Mouse (Mus musculus) right cerebral cortex, postnatal 36 days (tissue): ENCODE measurements around the gene Psmg4.

ENCODE experiments used
- DNase-seq, 2 experiments: peaks; one replicate each; pipeline ENCODE4 v3.0.0; 2022; ENCODE audit warnings: low spot score in 2 of 2, mixed read lengths in 1 of 2

Gene Psmg4

GRCm38 (mm10) chr13:34193384-34193783, 30.6 kb downstream of the Psmg4 start:
- no peak for DNase-seq

DNA sequence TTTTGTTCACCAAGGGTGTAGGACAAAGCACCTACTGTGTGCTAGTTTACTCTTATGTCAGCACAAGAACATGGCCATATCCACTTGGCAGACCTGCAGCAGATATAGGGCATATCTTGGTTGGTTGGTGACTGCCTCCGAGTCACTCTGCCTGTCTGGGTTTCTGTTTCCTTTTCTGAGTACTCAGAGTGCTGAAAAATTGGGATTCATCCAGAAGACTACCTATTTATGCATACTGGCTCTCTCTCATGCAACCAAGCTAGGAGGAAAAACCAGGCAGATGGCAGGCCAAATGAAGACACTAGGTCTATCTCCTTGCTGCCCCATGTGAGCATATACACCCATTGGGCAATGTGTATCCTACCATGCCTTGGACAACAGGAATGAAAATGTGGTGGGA, 32.9 kb downstream of the Psmg4 start:
- peak in 1 of 2 experiments; percentile 31 for DNase-seq

- no peak for DNase-seq
These were observed 42.5 kb downstream of the Psmg4 start for GRCm38 (mm10) chr13:34205216-34205615.

DNA sequence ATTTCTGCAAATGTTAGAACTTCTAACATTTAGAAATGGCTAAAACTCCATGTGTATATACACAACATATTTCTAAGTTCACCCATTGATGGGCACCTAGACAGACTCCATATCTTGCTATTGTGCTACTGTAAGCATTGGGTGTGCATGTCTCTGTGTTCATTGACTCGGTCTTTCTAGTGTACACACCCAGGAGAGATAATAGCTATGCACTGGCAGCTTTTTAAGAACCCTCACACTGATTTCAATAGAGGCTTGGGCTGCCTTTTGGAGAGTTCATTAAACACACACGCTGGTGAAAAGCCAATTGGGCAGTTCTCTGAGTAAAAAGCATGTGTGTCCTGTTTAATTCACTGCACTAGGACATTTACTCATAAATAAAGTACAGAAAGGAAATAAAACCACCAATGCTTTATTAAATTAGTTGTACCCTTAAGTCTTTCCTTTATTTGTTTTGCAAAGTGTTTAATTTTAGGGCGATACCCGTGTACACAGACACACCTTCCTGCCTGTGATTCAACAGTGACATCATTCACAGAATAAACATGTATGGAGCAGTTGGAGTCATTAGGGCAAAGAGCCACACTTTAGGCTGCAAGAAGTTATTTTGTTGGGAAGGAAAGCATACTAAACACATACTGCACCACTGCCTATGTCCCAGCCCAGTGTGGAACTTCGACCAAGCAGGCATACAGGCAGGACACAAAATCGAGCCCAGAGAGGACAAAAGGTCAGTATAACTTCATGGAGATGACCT, 45.1 kb downstream of the Psmg4 start:
- no peak for DNase-seq

DNA sequence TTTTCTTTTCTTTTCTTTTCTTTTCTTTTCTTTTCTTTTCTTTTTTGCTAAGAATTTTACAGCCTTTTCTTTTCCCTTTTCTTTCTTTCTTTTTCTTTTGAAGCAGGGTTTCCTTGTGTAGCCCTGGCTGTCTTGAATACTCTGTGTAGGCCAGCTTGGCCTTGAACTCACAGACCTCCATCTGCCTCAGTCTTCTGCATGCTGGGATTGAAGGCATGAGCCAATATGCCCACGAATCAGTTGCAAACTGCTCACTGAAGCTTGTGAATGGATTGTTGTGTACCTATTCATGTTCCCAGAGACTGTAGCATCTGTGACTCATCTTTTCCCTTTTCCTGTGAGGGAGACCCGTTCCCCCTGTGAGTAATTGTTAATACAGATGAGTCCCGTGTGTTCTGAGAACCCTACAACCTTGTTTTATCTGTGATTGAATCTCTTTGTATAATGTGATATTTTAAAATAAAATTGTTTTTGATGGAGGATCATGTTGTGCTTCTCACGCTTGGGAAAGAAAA, 48.6 kb downstream of the Psmg4 start:
- DNase-seq: no peak

GRCm38 (mm10) chr13:34212735-34213212, 50.0 kb downstream of the Psmg4 start:
- DNase-seq: no peak

DNA sequence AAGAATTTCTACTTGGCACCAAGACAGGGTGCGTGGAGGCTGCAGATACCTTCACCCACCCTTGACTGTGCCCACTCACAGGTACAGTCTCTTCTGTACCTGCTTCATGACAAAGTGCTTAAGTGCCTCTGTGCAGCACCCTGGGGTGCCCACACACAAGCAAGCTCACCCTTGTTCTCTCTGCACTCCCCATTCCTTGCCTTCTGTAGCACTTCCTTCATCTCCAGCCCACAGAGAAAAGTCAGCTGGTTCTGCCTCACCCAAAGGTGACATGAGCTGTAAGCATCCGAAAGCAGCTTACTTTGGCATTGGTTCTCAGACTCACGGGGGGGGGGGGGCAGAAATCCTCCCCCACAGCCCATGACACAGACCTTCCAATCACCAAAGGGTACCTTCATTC, 52.1 kb downstream of the Psmg4 start:
- no peak for DNase-seq

GRCm38 (mm10) chr13:34218776-34219175, 56.0 kb downstream of the Psmg4 start:
- no peak for DNase-seq

GRCm38 (mm10) chr13:34219728-34220127, 57.0 kb downstream of the Psmg4 start:
- no peak for DNase-seq

DNA sequence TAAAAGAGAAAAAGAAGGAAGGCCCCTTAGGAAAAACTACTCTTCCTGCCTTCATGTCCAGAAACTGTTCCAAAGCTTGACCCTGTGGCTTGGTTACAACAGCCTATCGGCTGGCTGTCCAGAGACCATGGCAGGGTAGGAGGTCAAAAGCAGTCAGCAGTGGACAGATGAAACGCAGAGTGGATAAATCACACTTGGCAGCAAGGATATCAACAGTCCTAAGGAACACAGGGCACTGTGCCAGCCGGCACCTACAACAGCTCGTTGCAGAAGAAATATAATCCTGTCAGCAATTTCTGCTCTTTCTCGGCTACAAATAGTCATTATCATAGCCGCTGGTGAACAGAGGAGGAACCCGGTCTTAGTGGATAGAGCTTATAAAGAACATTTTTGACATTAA, 60.2 kb downstream of the Psmg4 start:
- DNase-seq: no peak

DNA sequence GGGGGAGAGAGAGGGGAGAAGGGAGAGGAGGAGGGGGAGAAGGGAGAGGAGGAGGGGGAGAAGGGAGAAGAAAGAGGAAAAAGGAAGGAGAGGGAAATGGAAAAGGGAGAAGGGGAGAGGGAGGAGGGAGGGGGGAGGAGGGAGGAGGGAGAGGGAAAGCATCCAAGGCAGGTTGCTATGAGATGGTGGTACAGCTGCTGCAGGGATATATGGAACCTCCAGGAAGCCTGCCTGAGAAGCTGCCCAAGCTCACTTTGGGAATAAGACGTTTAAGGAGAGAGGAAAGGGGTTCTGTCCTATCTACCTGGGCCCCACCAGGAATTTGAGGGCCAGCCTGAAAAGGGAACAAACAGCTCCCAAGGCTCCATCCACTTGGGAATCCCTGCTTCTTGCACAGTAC, 64.2 kb downstream of the Psmg4 start:
- DNase-seq: no peak
